Mouse (Mus musculus): ENCODE results near the gene Cnmd.

DNA sequence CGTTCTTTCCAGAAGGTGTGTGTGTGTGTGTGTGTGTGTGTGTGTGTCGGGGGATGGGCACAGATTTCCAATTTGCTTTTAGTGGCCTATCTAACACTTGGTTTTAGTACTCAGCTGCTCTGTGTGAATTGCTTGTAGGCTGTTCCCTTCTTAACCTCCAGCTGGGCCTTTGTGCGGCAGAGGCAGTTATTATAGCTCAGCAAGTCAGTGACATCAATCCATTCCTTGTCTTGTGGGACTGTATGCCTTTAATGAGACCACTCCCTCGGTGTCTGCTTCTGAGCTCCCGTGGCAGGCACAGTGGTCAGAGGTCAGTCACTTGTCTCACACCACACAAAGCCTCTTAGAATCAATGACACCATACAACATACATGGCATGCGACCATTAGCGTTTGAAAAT lies 39.1 kb upstream of the Cnmd start:
- no peak for TF ChIP-seq CTCF (IDR thresholded peaks at IDR 0.05; ENCODE audit: low read depth)
- no peak for TF ChIP-seq EP300 (optimal IDR thresholded peaks at IDR 0.05)
